Mouse (Mus musculus): Measurements from ENCODE around the gene Mc1r. TPM values are rescaled to one million over a fixed set of nuclear protein-coding genes. Genes with fewer than 3 reads are reported as not detected.

Mc1r gene
- polyA plus RNA-seq, 1 experiment from 2014 or later = not detected

- peaks cover 73% of the 10 kb centered on the region for H3K36me3 ChIP-seq (ENCODE audit: insufficient read depth)
- H3K9me3 ChIP-seq (ENCODE audit: low read depth, low read length) = no peaks in the 10 kb centered on the region
- no peaks in the 10 kb centered on the region for H3K4me1 ChIP-seq (ENCODE audit: insufficient read depth)
- no peak overlapping the region for H3K9ac ChIP-seq
- ATAC-seq (ENCODE audit: insufficient read depth) (no peak), DNase-seq (no peak)
- no peaks in the 10 kb centered on the region for H3K27me3 ChIP-seq (ENCODE audit: insufficient read depth, low read length)
- H3K27ac ChIP-seq (ENCODE audit: low read depth) = no peak overlapping the region
- 87% methylated on average over 8 of the region's 8 CpGs for WGBS
- no peak overlapping the region for H3K4me3 ChIP-seq (ENCODE audit: low read depth, low read length)
- TF ChIP-seq CTCF (IDR thresholded peaks at IDR 0.05; ENCODE audit: low read depth) = no peak
- H3K4me2 ChIP-seq = no peak overlapping the region
These were observed 24.4 kb upstream of the Mc1r start for GRCm38 (mm10) chr8:123382516-123382915.

DNA sequence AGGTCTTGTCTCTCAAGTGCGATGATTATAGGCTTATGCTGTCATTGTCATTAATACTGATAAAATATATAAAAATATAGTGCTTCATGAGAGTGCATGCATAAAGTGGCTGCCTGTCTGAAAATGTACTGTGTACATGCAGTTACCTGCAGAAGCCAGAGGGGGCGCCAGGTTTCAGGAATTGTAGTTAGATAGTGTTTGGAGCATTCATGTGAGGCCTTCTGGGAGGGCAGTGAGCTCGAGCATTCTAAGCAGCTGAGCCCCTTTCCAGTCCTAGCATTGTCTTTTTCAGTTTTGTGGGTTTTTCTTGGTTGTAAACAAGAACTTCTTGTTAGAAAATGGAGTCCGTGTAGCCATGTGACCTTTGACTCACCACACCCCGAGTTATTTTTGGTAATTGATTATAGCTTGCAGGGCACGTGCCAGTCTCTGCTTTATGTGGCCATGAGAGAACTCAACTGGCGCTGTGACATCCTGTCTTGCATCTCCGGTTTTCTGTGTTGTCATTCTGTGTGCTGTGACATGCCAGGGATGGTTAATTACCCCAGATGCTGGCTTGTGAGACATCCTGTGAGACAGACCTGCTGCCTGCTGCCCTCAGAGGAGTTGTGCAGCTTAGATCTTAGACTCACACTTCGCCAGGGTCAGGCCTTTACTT, 21.9 kb upstream of the Mc1r start:
- ATAC-seq (ENCODE audit: insufficient read depth) (no peak), DNase-seq (peak; percentile 44)
- Histone ChIP-seq H3K4me3 (ENCODE audit: low read depth, low read length) (no peak overlapping the region), H3K9me3 (ENCODE audit: low read depth, low read length) (no peaks in the 10 kb centered on the region), H3K27me3 (ENCODE audit: insufficient read depth, low read length) (no peaks in the 10 kb centered on the region), H3K36me3 (ENCODE audit: insufficient read depth) (peaks cover 85% of the 10 kb centered on the region), H3K27ac (ENCODE audit: low read depth) (no peak overlapping the region), H3K9ac (no peak overlapping the region), H3K4me1 (ENCODE audit: insufficient read depth) (no peaks in the 10 kb centered on the region), H3K4me2 (no peak overlapping the region)
- WGBS = 60% methylated on average over 9 of the region's 9 CpGs
- TF ChIP-seq CTCF (IDR thresholded peaks at IDR 0.05; ENCODE audit: low read depth) = peak; percentile 65

DNA sequence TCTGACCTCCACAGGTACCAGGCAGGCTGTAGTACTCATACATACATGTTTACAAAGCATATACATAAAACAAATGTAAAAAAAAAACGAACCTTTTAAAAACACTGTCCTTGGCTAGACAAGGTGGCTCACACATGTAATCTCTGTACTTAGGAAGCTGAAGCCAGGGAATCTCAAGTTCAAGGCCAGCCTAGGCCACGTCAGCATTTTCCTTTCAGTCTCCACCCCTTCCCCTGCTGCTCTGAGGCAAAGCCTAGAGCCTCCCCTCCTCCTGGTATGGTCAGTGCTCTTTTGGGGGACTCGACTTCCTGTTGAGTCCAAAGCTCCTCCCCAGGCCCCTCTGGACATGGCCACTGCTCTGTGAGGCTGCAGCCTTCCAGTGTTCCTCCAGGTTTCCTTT, 19.9 kb upstream of the Mc1r start:
- H3K9me3 ChIP-seq (ENCODE audit: low read depth, low read length) = no peaks in the 10 kb centered on the region
- no peak for ATAC-seq (ENCODE audit: insufficient read depth)
- DNase-seq = no peak

DNA sequence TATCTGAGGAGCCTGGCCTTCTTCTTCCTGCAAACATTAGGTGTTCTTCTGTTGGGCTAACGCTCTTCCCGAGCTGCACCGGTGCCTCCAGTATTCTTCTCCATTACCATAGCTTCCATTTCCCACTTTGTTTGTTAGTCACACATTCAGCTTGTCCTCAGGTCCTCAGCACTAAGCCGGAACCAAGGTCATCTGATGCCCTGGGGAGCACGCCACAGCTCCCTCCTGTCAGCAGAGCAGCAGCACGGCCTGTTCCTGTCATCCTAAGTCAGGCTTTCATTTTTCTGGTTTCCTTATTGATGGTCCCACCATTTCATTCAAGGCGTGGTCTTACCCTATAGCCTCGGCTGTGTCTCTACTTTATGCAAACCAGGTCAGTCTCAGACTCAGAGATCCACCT, 19.1 kb upstream of the Mc1r start:
- H3K27ac ChIP-seq (ENCODE audit: low read depth) = no peak overlapping the region
- H3K27me3 ChIP-seq (ENCODE audit: insufficient read depth, low read length) = no peaks in the 10 kb centered on the region
- H3K4me1 ChIP-seq (ENCODE audit: insufficient read depth) = no peaks in the 10 kb centered on the region
- no peaks in the 10 kb centered on the region for H3K9me3 ChIP-seq (ENCODE audit: low read depth, low read length)
- no peak for TF ChIP-seq CTCF (IDR thresholded peaks at IDR 0.05; ENCODE audit: low read depth)
- peaks cover 99% of the 10 kb centered on the region for H3K36me3 ChIP-seq (ENCODE audit: insufficient read depth)
- no peak overlapping the region for H3K4me3 ChIP-seq (ENCODE audit: low read depth, low read length)
- DNase-seq = no peak
- WGBS = 94% methylated on average over 8 of the region's 8 CpGs
- no peak overlapping the region for H3K9ac ChIP-seq
- H3K4me2 ChIP-seq = no peak overlapping the region
- ATAC-seq (ENCODE audit: insufficient read depth) = no peak

More for the DNA sequence above, 19.9 kb upstream of the Mc1r start:
- 81% methylated on average over 3 of the region's 3 CpGs for WGBS
- H3K4me2 ChIP-seq = no peak overlapping the region
- no peaks in the 10 kb centered on the region for H3K27me3 ChIP-seq (ENCODE audit: insufficient read depth, low read length)
- H3K9ac ChIP-seq = no peak overlapping the region
- no peak overlapping the region for H3K27ac ChIP-seq (ENCODE audit: low read depth)
- H3K4me3 ChIP-seq (ENCODE audit: low read depth, low read length) = no peak overlapping the region
- peaks cover 99% of the 10 kb centered on the region for H3K36me3 ChIP-seq (ENCODE audit: insufficient read depth)
- no peak for TF ChIP-seq CTCF (IDR thresholded peaks at IDR 0.05; ENCODE audit: low read depth)
- no peaks in the 10 kb centered on the region for H3K4me1 ChIP-seq (ENCODE audit: insufficient read depth)

DNA sequence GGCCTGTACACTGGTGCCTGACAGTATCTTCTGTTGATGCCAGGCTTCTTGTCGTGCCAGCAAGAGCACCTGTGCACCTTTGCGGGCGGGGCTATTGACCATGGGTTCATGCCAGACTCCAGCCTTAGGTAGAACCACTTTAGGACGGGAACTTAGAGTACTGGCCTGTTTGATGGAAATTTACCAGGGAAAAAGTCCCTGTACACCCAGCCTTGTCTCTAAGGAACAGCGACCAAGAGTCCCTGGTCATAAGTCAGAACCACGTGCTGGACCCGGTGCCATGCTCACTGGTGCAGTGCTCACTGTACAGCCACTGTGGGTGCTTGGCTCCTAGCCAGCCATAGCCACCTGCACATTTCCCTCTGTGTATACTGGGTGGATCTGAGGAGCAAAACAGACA, 17.9 kb upstream of the Mc1r start:
- H3K27me3 ChIP-seq (ENCODE audit: insufficient read depth, low read length) = no peaks in the 10 kb centered on the region
- H3K27ac ChIP-seq (ENCODE audit: low read depth) = no peak overlapping the region
- H3K4me3 ChIP-seq (ENCODE audit: low read depth, low read length) = no peak overlapping the region
- 94% methylated on average over 7 of the region's 7 CpGs for WGBS
- H3K9ac ChIP-seq = no peak overlapping the region
- no peaks in the 10 kb centered on the region for H3K9me3 ChIP-seq (ENCODE audit: low read depth, low read length)
- DNase-seq (no peak), ATAC-seq (ENCODE audit: insufficient read depth) (no peak)
- H3K36me3 ChIP-seq (ENCODE audit: insufficient read depth) = peaks cover 99% of the 10 kb centered on the region
- no peak overlapping the region for H3K4me2 ChIP-seq
- H3K4me1 ChIP-seq (ENCODE audit: insufficient read depth) = no peaks in the 10 kb centered on the region
- TF ChIP-seq CTCF (IDR thresholded peaks at IDR 0.05; ENCODE audit: low read depth) = no peak

DNA sequence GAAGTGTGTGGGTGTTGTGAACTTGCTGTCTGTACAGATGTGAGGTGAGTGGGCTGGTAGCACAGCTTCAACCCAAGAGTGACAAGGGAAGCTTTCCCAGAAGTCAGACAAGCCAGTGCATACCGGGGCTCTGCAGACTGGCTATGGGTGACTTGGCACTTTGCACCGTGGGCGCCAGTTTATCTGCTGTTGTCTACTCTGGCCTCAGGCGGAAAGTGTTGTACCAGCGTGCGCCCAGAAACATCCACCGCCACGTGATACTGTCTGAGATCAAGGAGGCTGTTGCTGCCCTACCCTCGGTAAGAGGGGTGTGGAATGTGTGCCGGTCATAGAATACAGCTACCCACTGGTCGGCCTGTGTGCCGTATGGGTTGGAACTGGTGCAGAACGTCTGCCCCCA, 8.6 kb upstream of the Mc1r start:
- 93% methylated on average over 13 of the region's 13 CpGs for WGBS
- DNase-seq (no peak), ATAC-seq (ENCODE audit: insufficient read depth) (no peak)
- Histone ChIP-seq H3K9ac (no peak overlapping the region), H3K9me3 (ENCODE audit: low read depth, low read length) (no peaks in the 10 kb centered on the region), H3K4me2 (no peak overlapping the region), H3K4me3 (ENCODE audit: low read depth, low read length) (no peak overlapping the region), H3K4me1 (ENCODE audit: insufficient read depth) (no peaks in the 10 kb centered on the region), H3K36me3 (ENCODE audit: insufficient read depth) (peaks cover 94% of the 10 kb centered on the region), H3K27ac (ENCODE audit: low read depth) (no peak overlapping the region), H3K27me3 (ENCODE audit: insufficient read depth, low read length) (no peaks in the 10 kb centered on the region)
- TF ChIP-seq CTCF (IDR thresholded peaks at IDR 0.05; ENCODE audit: low read depth) = no peak

- no peak for ATAC-seq (ENCODE audit: insufficient read depth)
- H3K27ac ChIP-seq (ENCODE audit: low read depth) = no peak overlapping the region
- no peaks in the 10 kb centered on the region for H3K4me1 ChIP-seq (ENCODE audit: insufficient read depth)
- peaks cover 61% of the 10 kb centered on the region for H3K36me3 ChIP-seq (ENCODE audit: insufficient read depth)
- no peaks in the 10 kb centered on the region for H3K27me3 ChIP-seq (ENCODE audit: insufficient read depth, low read length)
- H3K4me2 ChIP-seq = no peak overlapping the region
- 91% methylated on average over 9 of the region's 9 CpGs for WGBS
- H3K4me3 ChIP-seq (ENCODE audit: low read depth, low read length) = no peak overlapping the region
- no peaks in the 10 kb centered on the region for H3K9me3 ChIP-seq (ENCODE audit: low read depth, low read length)
- DNase-seq = no peak
- TF ChIP-seq CTCF (IDR thresholded peaks at IDR 0.05; ENCODE audit: low read depth) = no peak
- no peak overlapping the region for H3K9ac ChIP-seq
These were observed 5.0 kb upstream of the Mc1r start for GRCm38 (mm10) chr8:123401936-123402335.

Data from lung, embryonic 14.5 days (tissue).